Mouse (Mus musculus): ENCODE measurements at regions not wholly inside any gene's neighbourhood (a gene's known extent, or its start where the extent isn't known, plus 50 kb on each side); places are given as distances from the start of the nearest gene placed in this dataset.

- TF ChIP-seq CTCF (IDR thresholded peaks at IDR 0.05; ENCODE audit: insufficient read depth, low read length) (no peak), POLR2A (IDR thresholded peaks at IDR 0.05; ENCODE audit: borderline replicate concordance, extremely low read depth, low read depth, low read length) (no peak)
Measured at GRCm38 (mm10) chr8:89316566-89317175, 272.7 kb upstream of the Sall1 start.

All from lung, adult 2 months (tissue).